Mouse (Mus musculus) left cerebral cortex, adult 8-10 months (tissue): ENCODE measurements around the gene Atad3a. TPM values are rescaled to one million over a fixed set of nuclear protein-coding genes. Genes with fewer than 3 reads are reported as not detected.
"Not testable (repeated sequence)": the region's sequence is repeated elsewhere in the genome, so short reads cannot be mapped to it uniquely, and the experiment has no call there.

Experiments
- DNase-seq, 2 experiments: peaks; one replicate each; pipeline ENCODE4 v3.0.0; 2022; ENCODE audit warnings: low spot score in 2 of 2
- total RNA-seq, 4 experiments: library from RNA; stranded (reverse); gene quantifications; 2 replicates each; pipeline ENCODE4 v1.2.4; 2022

The Atad3a gene
- total RNA-seq, 4 experiments from 2014 or later: 41.3 to 55.7 (median 51.1) TPM

DNA sequence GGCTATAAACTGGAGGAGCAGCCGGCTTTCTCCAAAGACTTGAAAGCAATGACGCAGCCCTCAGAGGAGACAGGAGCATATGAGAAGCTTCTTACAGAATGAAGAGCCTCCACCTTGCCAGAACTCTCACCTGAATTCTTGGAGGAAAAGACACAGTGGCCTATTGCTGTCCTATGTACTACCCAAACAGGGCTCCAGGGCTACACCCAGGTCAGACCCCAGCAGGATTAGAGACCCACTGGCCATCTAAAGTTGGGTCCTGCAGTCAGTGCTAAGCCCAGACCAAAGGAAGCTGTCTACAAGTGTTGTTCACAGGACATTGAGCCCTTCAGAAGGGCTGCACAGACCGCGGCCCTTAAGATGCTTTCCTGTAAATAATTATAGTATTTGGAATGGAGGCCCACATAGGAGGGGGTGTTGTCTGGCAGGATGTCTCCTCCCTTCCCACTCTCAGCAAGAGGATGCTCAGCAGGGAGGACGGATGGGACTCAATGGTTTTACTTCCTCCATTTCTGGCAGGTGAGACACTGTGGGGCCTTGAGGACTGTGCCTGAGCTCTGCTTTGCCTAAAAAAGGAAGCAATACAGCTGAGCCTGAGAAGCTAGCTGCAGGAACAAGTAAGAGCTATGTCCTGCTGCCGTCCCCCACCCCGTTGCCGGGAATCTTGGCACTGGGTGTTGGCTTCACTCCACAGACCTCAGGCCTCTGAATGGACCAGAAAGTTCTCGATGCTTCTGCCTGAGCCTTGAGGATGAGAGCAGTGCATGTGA is 14.3 kb upstream of the Atad3a start:
- DNase-seq: peak in 1 of 2 experiments; percentile 61

DNA sequence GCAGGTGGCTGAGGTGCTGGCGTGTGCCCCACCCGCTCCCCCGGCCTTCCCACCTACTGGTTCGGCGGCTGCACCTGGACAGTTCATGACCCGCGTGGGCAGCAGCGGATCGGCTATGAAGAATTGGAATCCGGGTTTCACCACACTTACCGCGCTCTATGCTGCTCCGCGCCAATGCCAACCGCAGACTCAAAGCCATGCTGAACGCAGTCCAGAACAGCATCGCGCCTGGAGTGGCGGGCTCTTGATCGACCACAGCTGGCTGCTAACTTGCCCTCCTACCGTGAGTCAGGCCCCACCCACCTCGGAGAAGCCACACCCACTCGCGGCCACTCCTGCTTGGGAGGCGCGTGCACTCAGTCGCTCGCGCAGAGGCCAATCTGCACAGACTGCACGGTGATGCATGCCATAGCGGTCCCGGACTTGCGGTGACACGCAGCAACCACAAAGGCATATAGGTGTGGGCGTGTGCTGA is 13.4 kb upstream of the Atad3a start, which contains the start of gene Vwa1:
Gene Vwa1, minus strand, starts transcription at position 419 of the 475 bp plus-strand sequence.
- DNase-seq: peak; percentile 78 to 87

DNA sequence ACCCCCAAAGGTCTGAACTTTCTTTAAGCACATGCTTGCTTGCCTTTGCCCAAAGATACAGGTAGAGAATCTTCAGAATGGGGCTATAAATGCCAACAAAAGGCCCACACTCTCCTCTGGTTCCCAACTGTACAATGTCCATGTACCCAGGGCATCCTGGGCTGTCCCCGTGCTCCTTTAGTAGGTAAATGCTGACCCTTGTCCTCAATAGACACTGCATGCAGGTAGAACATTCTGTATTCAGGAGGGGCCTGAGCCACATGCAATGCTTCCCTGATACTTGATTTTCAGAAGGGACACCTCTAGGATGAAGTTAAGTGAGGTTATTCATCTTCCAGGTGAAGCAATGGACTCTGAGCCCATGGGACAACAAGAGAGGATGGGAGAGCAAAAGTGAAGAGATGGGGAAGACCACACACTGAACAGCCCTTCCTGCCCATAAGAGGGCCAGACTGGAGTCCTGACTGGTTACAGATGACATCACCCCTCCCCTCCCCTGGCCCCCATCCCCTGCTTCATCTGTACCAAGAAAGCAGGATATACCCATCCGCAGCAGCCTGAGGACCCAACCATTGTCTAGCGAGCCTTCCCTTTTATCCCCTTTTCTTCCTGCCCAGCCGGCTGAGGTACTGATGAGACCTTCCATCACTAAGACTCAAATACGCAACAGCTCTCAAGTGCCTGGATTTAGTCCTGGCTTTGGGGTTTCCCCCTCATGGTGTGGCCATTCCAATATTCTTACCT is 12.6 kb upstream of the Atad3a start:
- no peak for DNase-seq

DNA sequence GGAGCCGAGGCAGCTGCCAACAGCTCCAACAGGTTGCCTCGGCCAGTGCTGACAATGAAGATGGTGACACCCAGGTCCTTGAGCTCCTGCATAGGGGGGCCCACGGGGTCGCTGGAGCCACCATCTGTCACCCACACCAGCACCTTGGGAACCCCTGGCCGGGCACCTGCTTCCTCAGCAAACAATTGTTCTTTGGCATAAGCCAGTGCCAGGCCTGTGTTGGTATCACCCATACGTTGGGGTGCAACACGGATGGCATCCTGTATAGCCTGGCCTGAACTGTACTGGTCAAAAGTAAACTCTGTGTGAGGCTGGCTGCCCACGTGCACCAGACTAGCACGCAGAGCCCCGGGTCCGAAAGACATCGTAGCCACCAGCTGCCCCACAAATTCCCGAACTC is 11.9 kb upstream of the Atad3a start:
- no peak for DNase-seq

DNA sequence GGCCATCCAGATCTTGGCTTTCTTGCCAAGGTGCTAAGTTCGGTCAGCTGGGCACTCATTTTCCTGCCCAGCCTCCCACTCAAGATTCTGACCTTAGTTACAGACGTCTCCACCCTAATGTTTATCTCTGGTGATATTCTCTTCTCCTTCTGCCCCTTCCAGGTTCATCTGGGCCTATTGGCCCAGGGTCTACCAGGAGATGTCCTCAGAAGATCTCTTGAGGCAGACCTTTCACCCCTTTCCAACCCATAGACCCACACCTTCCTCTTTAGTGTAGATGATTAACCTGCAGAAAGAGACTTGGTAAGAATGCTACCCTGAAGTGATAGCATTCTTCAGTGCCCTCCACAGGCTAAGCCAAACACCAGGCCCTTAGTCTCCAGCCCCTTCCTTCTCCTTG is 10.8 kb upstream of the Atad3a start:
- DNase-seq: no peak

DNA sequence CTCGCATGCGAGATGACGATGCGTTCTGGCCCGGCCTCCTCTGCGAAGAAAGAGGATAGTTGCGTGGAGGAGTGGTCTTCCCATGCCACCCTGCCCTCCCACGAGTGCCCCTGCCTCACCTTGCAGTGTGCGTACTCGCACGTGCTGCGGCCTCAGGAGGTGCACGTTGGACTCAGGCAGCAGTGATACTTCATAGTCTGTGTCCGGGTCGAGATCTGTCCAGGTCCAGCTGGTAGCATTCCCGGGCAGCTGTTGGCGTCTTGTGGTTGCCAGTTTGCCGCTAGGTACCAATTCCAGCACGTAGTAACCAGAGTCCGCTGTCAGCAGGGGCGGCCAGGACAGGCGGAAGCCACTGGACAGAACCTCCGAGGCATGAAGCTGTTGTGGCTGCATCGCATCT is 9.7 kb upstream of the Atad3a start:
- no peak for DNase-seq

DNA sequence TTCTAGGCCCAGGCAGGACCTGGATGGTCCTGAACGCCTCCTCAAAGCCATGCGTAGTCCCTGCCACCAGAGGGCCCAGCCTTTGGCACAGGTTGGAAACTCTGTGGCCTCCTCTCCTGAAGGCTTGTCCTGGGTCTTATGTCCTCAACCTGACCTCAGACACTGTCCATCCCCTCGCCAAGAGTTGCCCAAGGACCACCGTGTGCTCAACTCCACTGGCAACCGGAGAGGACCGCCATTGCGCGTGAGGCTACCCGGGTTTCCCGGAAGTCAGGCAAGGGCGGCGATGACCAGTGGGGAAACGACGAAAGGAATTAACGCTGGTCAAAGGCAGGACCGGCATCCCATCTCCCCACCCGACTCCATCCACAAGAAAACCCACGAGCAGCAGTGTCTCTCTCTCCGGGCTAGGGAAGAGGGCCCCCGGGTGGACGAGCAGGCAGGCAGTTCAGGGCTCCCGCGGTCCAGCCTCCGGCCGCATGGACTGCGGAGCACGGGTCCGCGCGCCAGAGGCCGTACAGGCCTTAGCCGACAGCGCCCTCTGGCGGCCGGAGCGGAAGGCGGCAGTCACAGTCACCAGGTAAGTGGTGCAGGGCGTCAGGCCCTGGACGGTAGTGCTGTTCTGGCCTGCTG is 9.1 kb upstream of the Atad3a start:
- peak; percentile 76 to 85 for DNase-seq

DNA sequence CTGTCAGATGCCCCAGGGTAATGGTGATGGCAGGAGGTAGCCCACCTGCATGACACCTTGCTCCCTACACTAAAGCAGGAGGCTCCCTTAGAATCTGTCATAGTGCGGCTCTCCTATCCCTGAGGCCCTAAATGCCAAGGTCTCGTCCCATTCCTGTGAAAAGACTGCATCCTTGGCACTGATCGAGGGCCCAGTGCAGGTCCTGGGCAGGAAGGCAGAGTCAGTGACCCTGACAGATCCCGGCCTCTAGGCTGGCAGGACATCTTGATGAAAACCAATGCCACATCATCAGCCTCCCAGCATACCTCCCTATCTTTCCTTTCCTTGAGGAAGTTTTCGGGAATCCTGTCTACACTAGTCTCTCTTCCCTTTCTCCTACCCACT is 8.6 kb upstream of the Atad3a start:
- no peak for DNase-seq

DNA sequence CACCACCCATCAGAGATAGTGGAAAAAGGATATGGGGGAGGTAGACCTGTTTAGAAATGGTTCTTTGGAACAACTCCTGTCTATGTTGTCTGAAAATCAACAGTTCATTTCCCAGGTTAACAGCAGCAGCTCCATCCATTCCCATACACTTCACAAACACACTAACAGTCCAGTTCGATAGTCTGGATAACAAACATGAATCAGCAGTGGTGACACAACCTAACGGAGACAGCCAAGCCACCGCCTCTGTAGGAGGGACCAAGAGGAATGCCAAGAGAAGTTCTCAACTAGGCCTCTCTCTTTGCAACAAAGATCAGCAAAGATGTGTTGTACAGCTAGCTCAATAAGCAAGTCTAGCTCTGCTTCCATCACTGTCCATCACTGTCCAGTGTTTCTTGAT is 1.5 kb upstream of the Atad3a start:
- no peak for DNase-seq

DNA sequence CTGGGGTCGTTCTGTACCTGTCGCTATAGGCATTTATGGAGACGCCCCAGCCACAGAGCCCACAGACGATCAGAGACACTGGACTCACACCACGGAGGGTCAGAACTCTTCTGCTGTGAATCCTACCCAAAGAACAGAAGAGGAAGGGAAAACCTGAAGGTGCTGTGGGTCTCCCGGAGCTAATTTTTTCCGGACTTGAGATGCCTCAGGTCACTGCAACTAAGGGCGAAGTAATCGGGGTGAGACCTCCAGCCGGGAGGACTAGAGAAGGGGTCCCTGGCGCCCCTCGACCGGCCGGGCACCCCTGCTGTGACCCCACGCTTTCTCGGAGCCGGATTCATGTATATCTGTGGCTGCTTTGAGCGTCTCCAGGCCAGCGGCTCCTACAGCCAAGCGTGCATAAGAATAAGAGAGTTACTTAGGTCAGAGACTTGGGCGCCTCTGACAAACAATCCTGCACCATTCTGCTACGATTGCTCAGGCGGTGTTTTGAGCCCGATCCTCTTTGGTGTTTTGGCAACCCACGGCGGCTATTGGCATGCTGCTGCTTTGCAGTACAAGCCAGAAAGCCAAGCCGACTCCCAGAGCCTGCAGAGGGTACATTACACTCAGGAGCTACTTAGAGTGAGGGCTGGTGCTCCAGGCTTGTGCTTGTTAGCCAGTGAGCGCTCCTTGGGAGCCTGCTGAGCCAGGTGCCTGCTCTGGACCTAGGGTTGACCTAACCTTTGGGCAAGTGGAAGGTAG is 635 bp upstream of the Atad3a start:
- no peak for DNase-seq

DNA sequence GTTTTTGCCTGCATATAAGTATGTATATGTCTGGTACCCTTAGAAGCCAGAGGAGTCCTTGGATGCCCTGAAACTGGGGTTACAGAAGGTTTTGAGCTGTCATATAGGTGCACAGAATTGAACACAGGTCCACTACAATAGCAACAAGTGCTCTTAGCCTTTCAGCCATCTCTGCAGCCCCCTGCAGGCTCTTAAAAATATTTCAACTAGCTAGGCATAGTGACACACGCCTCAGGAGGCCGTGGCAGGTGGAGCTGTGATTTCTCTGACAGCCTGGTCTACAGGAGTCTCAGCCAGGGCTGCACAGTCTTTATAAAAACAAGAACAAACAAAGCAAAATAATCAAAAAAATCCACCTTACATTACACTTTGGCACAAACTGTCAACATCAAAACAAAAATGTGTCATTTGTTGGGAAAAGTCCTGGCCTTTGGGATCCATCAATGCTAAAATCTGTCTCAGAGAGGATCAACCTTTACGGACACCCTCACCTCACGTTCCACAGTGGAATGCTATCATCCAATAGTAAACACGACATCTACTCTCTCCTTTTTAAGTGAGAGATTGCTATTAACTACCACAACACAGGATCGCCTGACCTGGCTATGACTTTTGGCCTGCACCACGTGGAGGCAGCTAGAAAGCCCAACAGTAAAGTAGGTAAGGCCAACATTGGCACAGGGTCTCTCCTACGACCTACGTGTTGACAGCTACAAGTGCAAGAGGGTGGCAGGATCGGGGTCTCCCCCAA is 856 bp downstream of the Atad3a start:
- no peak for DNase-seq

DNA sequence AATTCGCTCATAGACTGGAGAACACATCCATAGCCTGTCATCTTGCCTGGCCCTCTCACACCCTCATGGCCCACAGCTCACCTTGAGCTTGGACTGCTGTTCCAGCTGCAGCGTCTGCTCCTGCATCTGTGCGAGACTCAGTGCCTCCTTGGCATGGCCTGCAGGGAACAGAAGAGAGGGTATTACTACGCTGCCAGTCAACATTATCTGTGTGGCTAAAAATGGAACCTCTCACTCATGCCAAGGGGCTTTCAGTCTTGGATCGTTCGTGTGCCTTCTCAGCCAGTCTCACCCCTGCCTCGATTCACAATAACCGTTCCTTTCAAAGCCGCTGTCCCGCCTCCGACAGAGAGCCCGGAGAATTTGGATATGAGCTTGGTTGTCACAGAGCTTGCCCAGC is 3.9 kb downstream of the Atad3a start:
- no peak for DNase-seq

DNA sequence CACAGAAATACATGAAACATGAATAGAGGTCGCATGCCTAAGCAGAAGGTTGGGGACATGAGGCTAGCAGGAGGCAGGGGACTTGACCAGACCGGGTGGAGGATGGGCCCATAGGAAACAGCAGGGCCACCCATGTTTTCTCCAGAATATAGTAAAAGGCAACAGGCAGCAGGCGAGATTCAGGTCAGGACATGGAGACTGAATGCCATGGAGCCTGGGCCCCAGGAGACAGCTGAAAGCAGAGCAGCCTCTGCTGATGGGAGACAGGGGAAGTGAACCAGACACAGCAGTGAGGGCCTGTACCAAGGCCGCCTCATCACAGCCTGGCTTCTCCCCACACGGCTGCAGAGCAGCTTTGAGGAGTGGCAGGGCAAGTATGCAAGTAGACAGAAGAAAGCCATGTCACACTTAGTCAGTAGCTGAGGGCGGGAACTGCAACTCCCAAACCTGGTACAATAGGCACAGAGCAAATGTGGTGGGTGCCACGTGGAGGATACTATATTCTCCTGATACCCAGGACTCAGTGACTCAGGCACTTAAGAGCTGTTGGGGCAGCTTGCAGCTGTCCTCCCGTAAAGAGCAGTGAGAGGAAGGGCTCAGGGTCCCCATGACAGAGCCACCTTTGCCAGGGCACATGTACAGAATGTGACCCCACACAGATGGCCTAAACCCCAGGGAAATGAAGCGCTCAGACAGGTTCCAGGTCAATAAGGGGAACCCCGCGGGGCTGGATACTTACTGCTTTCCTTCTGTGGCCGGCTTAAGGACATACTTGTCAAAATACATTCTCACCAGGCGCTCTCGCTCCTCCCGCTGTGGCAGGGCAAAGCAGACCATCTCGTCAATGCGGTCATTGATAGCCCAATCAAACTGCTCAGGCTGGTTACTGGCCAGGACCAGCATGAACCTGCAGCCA is 14.1 kb downstream of the Atad3a start:
- no peak for DNase-seq

DNA sequence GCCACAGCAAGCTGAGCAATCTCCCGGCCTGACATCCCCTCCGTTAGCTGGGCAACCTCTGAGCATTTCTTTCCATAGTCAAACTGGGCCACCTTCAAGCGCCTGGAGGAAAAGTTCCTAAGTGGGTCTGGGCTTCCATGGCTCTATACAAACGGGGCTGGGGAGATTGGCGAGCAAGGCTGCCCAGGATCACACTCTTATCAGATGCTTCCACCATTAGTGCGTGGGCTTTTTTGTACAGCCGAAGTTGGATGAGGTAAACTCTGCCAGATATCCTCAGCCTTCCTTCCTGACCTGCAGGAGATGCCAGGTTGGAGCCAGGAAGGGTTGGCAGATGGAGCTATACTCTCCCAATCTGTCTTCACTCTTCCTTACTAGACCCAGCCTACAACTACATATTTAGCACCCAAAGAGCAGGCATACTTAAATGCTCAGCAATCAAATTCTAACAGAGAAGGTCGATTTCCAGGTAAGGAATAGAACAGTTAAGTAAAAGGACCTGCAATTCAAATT is 14.8 kb downstream of the Atad3a start:
- no peak for DNase-seq

DNA sequence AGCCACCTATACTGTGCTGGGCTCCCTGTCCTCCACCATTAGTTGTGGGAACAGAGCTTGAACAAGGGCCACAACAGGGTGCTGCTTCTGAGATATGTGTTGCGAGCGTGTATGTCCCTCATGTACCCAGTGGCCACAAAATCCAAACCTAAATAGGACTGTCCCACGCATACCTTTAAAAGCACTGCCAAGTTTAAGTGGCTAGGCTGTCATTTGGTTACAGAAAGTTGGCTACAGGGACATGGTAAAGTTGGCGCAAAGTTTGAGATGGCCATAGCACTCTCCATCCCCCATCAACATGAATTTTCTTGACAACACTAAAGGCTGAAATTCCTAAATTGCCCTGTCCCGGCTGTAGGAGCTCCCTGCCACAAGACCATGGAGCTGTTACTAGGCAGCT is 15.8 kb downstream of the Atad3a start:
- DNase-seq: no peak

DNA sequence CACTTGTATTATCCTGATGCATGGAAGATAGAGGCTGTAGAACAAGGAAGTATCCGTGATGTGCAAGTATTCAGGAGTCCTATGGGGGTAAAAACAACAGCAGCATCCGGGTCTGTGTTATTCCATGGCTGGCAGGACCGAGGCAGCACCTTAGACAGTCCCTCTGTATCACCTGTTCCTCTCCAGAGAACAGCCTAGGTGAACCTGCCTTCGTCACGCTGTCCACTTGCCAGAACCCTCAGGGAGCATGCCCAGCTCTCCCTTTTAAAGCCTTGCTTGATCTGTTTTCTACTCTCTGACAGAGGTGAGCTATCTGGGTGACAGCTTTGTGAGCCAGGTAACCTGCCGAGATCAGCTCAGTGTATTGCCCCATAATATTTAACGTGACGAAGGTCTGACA is 16.4 kb downstream of the Atad3a start:
- DNase-seq: no peak

DNA sequence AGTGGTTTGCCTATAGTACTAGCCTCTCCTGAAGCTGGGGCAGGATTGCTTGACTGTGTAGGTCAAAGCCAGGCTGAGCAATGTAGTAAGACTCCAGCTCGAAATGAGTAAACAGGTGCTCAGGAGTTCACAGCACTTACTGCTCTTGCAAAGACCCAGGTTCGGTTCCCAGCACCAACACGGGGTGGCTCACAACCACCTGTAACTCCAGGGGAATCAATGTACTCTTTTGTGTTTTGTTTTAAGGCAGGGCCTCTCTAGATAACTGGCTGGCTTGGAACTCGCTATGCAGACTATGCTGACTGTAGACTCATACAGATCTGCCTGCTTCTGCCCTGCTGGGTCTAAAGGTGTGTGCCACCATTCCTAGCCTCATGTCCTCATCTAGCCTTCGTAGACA is 18.2 kb downstream of the Atad3a start:
- DNase-seq: no peak

DNA sequence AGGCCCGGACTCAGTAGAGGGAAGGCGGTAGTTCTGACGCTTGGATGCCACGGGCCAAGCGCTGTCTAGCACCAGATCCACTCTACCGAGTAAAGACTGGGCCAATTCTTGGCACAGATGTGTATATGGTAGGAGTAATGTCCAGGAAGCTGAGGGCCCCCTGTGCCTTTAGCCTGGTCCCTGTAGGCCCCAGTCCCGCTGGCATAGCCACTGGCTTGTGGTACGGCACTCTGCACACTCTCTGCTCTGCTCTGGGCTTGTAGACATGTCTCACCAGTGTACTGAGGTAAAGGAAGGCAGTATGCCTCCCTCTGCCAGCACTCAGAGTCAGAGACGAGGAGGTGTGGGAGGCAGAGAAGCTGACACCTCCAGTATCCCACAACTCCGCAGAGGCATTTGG is 20.2 kb downstream of the Atad3a start:
- DNase-seq: not testable (repeated sequence)
